Mouse (Mus musculus) cerebellum, adult 18-20 months (tissue): ENCODE data around the gene Olfr1450.
"Not testable (repeated sequence)": the region's sequence is repeated elsewhere in the genome, so short reads cannot be mapped to it uniquely, and the experiment has no call there.

ENCODE experiments used
- DNase-seq, 2 experiments: peaks; one replicate each; pipeline ENCODE4 v3.0.0; 2021

Gene Olfr1450

GRCm38 (mm10) chr19:12949958-12950357 lies at the start of gene Olfr1450:
Olfr1450 (plus strand) TSS chr19:12950258.
- DNase-seq: no peak

- no peak for DNase-seq
Observed at GRCm38 (mm10) chr19:12903643-12904042, 46.4 kb upstream of the Olfr1450 start, which contains the start of gene Olfr1447. Olfr1447 (minus strand) TSS chr19:12903743.

- no peak for DNase-seq
Observed at GRCm38 (mm10) chr19:12924319-12924718, 25.7 kb upstream of the Olfr1450 start, which contains the start of gene Olfr1448. Olfr1448 (minus strand) TSS chr19:12924419.

GRCm38 (mm10) chr19:12930540-12930939 lies 19.5 kb upstream of the Olfr1450 start, which contains the start of gene Olfr1449:
Olfr1449 (plus strand) TSS chr19:12930840.
- DNase-seq: no peak

- DNase-seq: not testable (repeated sequence)
Observed at GRCm38 (mm10) chr19:12970082-12970481, 20.0 kb downstream of the Olfr1450 start.

GRCm38 (mm10) chr19:12992316-12992715 lies 42.3 kb downstream of the Olfr1450 start:
- DNase-seq: not testable (repeated sequence)

- no peak for DNase-seq
Observed at GRCm38 (mm10) chr19:12994714-12995113, 44.7 kb downstream of the Olfr1450 start, which contains the start of gene Olfr1451. Olfr1451 (plus strand) TSS chr19:12995014.
